Mouse (Mus musculus): ENCODE measurements around the gene Rad54l2. TPM values are rescaled to one million over a fixed set of nuclear protein-coding genes. Genes with fewer than 3 reads are reported as not detected.

Rad54l2 gene
- 4.1 and 4.2 TPM in 2 replicates for polyA plus RNA-seq (2015; fragmentation: Nextera tagmentation; extraction: Ambion mirVana)

DNA sequence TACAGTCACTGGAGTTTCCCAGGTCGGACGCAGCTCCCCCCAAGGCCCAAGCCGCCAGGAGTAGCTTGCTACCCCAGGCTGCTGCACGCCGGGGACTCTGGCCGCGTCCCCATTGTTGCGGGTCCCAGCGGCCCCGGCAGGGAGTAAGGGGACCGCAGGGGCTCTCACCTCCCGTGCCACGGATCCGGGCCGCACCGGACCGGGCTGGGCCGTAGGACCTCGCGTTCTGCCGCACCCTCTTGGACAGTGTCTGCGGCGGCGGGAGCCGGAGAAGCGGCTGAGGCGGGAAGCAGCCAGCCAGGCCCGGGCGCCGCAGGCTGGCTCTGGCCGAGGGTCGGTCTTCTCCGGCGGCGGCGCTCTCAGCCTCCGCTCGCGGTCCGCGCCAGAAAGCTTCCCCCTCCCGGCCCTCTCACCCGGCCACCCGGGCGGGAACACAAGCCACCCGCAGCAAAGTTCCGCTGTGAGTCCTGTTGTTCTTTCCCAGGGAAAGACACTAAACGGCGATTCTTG, at the start of gene Rad54l2:
TSS of gene Rad54l2 (minus strand) at position 383 of the 510 bp plus-strand sequence.
- peak within 1 kb of the TSS; percentile 83 for H3K4me2 ChIP-seq
- 0 out of 2 replicates have a peak, but pooled peaks cover 3% of the 10 kb centered on the region for H3K27me3 ChIP-seq (replicated peaks)
- under 1% methylated on average over 49 of the region's 49 CpGs for WGBS
- ATAC-seq (ENCODE audit: extremely low read depth, insufficient number of reproducible peaks, low FRiP score, low TSS enrichment), result peak; percentile 53
- peaks cover 16% of the 10 kb centered on the region for H3K4me1 ChIP-seq
- H3K4me3 ChIP-seq, result peak within 1 kb of the TSS; percentile 93
- no peaks in the 10 kb centered on the region for H3K9me3 ChIP-seq
- H3K9ac ChIP-seq, result peak within 1 kb of the TSS; percentile 98
- H3K36me3 ChIP-seq, result no peaks in the 10 kb centered on the region
- peak within 1 kb of the TSS; percentile 88 for H3K27ac ChIP-seq (replicated peaks)

DNA sequence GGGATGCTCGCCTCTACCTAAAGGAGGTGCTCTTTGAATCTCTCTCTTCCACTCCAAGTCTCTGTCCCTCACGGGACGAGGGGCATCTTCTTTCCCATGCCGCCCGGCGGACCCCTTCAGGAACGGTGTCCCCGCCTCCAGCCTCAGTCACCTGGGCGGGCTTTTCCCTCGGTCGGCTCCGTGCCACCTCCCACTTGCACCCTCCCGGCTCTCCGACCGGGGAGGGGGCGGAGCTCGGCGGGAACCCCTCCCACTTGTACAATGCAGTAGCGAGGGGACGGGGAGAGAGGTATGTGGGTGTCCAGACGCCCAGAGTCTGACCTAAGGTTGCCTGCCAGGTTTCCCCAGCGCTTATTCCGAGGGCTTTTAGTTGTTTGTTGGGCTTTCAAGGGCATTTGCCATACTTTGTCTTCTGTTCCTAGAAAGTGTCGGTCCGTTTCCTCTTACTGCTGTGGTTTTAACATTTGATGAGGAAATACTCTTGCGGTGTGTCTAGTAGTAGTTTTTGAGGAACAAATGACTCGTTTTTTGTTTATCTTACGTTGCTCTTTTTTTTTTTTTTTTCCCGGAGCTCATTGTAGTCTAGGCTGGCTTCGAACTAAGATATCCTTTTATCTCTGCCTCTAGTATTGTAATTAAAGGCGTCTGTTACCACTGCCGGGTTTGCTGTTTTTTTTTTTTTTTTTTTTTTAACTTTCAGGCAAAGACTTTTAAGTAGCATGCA, 33.5 kb upstream of the Rad54l2 start:
- Histone ChIP-seq H3K9ac (peak overlapping the region; percentile 98), H3K4me1 (peaks cover 9% of the 10 kb centered on the region), H3K27me3 (replicated peaks) (no peaks in the 10 kb centered on the region), H3K4me2 (peak overlapping the region; percentile 74), H3K9me3 (no peaks in the 10 kb centered on the region), H3K27ac (replicated peaks) (peak overlapping the region; percentile 96), H3K4me3 (peak overlapping the region; percentile 99), H3K36me3 (peaks cover 1% of the 10 kb centered on the region; the same call in 1 of the 2 replicates)
- peak; percentile 82 for ATAC-seq (ENCODE audit: extremely low read depth, insufficient number of reproducible peaks, low FRiP score, low TSS enrichment)
- WGBS, result under 1% methylated on average over 32 of the region's 32 CpGs

DNA sequence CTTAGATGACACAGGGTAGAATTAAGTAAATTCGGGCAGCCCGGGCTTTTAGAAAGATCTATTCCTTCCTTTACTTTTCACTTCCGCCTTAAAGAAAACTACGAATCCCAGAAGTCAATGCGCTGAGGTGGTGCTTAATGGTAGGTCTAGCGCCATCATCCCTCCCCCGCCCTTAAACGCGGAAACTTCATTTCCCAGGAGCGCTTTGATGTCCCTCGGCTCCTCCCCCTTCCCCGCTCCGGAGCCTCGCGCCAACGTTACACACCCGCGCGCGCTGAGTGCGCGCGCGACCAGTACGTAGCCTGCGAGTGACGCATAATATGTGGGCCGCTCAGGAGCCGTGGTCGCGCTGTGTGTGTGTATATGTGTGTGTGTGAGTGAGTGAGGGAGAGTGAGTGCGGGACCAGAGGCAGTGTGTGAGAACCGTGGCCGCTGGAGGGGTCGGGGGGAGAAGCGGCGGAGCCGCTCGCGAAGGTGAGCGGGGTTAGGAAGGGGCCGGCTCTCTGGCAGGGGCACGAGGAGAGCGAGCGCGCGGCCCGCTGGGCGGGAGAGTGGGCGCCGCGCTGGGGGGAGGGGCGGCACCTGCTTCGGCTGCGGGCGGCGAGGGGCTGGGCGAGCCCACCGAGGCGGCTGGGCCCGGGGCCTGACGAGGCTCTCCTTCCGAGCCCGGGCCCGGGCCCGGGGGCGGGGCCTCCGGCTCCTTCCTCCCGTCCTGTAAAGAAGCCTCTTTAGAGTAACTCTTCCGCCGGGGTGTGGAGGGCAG, 32.8 kb upstream of the Rad54l2 start, which contains the start of gene Dcaf1:
TSS of gene Dcaf1 (plus strand) at position 257 of the 763 bp plus-strand sequence.
- no peaks in the 10 kb centered on the region for H3K36me3 ChIP-seq
- peak within 1 kb of the TSS; percentile 96 for H3K27ac ChIP-seq (replicated peaks)
- H3K9ac ChIP-seq, result peak within 1 kb of the TSS; percentile 98
- ATAC-seq (ENCODE audit: extremely low read depth, insufficient number of reproducible peaks, low FRiP score, low TSS enrichment), result peak; percentile 93
- peak within 1 kb of the TSS; percentile 99 for H3K4me3 ChIP-seq
- WGBS, result under 1% methylated on average over 50 of the region's 71 CpGs
- no peaks in the 10 kb centered on the region for H3K27me3 ChIP-seq (replicated peaks)
- peaks cover 9% of the 10 kb centered on the region for H3K4me1 ChIP-seq
- H3K4me2 ChIP-seq, result peak within 1 kb of the TSS; percentile 74
- no peaks in the 10 kb centered on the region for H3K9me3 ChIP-seq

DNA sequence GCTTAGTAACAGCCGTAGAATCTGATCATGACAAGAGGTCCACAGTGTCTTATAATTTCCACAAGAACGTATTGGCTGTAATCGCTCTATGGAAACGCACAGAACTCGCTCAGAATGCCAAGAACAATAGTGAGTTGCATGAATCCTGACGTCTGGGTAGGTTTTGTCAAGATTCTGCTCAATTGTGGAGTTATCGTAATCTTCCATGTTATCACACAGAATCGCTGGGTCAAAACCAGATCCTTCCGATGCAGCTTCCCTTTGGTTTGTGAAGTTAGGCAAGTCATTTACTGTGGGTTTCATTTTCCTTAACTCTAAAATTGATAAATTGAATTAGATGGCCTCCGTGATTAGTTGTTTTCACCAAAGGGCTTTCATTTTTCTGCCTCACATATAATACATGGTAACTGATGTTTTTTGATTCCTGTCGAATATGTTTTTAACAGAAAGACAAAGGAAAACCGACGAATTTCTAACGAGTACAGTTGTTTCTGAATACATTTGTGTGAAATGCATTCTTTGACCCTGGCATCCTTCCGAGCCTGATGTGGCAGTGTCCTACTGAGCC, 32.1 kb upstream of the Rad54l2 start:
- Histone ChIP-seq H3K27me3 (replicated peaks) (no peaks in the 10 kb centered on the region), H3K9me3 (no peaks in the 10 kb centered on the region), H3K4me1 (peaks cover 9% of the 10 kb centered on the region), H3K27ac (replicated peaks) (peak overlapping the region; percentile 96), H3K4me3 (peak overlapping the region; percentile 99), H3K36me3 (no peaks in the 10 kb centered on the region), H3K9ac (peak overlapping the region; percentile 82), H3K4me2 (peak overlapping the region; percentile 74)
- 36% methylated on average over 15 of the region's 15 CpGs for WGBS
- ATAC-seq (ENCODE audit: extremely low read depth, insufficient number of reproducible peaks, low FRiP score, low TSS enrichment), result no peak

DNA sequence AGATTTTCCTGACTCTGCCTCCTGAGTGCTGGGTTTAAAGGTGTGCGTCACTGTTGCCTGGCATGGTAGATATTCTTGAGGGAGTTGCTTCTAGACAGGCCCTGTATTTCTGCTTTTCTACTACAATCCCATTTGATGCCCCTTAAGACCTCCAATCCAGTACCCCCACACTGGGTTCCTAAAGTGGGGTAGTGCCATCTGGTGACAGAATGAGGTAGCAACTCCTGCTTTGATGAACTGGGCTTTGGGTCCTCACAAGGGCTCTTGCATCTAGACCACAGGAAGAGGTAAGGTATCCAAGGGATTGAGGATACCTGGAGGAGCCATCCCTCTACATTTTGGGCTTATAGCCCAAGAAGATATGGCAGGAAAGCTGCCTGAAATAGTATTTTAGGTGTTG, 30.2 kb upstream of the Rad54l2 start:
- no peak overlapping the region for H3K9ac ChIP-seq
- H3K36me3 ChIP-seq, result no peaks in the 10 kb centered on the region
- H3K4me3 ChIP-seq, result no peak overlapping the region
- no peak overlapping the region for H3K4me2 ChIP-seq
- H3K4me1 ChIP-seq, result peaks cover 9% of the 10 kb centered on the region
- no peak for ATAC-seq (ENCODE audit: extremely low read depth, insufficient number of reproducible peaks, low FRiP score, low TSS enrichment)
- 82% methylated on average over 1 of the region's 1 CpGs for WGBS
- no peak overlapping the region for H3K27ac ChIP-seq (replicated peaks)
- no peaks in the 10 kb centered on the region for H3K27me3 ChIP-seq (replicated peaks)
- no peaks in the 10 kb centered on the region for H3K9me3 ChIP-seq

DNA sequence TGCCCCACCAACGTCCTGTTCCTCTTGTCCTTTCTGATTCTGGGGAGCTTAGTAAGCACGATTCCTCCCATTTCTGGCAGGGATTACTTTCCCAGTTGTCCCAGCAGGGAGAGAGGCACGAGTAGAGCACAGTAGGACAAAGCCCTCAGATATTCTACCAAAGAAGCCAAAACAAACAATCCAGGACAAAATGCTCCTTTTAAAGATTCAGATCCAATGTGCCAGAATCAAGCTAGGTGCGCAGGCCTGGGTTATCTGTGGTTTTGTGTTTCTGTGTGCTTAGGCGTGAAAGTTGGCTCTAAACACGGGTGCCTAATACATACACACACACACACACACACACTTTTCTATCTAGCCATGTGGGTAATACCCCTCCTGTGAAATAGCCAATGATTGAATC, 29.2 kb upstream of the Rad54l2 start:
- ATAC-seq (ENCODE audit: extremely low read depth, insufficient number of reproducible peaks, low FRiP score, low TSS enrichment), result no peak
- Histone ChIP-seq H3K9me3 (no peaks in the 10 kb centered on the region), H3K27ac (replicated peaks) (no peak overlapping the region), H3K27me3 (replicated peaks) (no peaks in the 10 kb centered on the region), H3K36me3 (no peaks in the 10 kb centered on the region), H3K4me3 (no peak overlapping the region), H3K4me1 (peaks cover 7% of the 10 kb centered on the region), H3K4me2 (no peak overlapping the region), H3K9ac (no peak overlapping the region)
- 60% methylated on average over 6 of the region's 6 CpGs for WGBS

DNA sequence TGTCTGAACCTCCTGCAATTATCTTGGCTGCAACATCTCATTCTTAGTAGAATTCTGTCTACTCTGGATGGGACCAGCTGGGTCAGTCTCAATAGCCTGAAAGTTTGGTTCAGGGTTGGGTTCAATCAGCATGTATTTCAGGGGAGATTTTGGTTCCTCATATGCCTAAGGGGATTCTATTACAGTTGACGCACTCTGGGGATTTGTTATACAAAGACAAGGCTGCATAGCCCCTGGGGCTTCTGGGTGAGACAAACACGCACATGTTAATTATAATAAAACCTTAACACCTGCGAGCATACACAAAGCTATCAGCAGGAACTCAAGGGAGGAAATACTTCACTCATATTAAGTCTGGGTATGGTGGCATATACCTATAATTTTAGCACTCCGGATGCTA, 17.5 kb upstream of the Rad54l2 start:
- Histone ChIP-seq H3K9me3 (peaks cover 16% of the 10 kb centered on the region; the same call in 1 of the 2 replicates), H3K27ac (replicated peaks) (no peak overlapping the region), H3K9ac (no peak overlapping the region), H3K4me2 (no peak overlapping the region), H3K4me1 (no peaks in the 10 kb centered on the region), H3K4me3 (no peak overlapping the region), H3K27me3 (replicated peaks) (no peaks in the 10 kb centered on the region), H3K36me3 (no peaks in the 10 kb centered on the region)
- 72% methylated on average over 4 of the region's 4 CpGs for WGBS
- no peak for ATAC-seq (ENCODE audit: extremely low read depth, insufficient number of reproducible peaks, low FRiP score, low TSS enrichment)

DNA sequence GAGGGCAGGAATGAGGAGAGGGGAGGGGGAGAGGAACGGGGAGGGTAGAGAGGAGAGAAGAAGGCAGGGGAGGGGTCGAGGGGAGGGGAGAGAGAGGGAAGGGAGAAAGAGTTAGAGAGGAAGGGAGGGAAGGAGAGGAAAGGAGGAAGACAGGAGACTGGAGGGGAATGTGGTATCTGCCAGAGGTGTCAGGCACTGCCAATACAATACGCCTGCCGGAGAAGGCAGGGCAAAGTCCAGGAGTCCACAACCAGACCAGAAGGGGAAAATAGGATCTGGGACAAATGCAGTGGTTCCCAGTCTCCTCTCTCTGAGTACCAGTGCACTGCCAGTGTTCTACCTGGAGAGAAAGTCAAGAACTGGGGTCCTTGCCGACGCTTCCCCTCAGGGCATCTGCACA, 1.8 kb upstream of the Rad54l2 start:
- 44% methylated on average over 6 of the region's 6 CpGs for WGBS
- Histone ChIP-seq H3K27ac (replicated peaks) (no peak overlapping the region), H3K9ac (no peak overlapping the region), H3K27me3 (replicated peaks) (0 out of 2 replicates have a peak, but pooled peaks cover 3% of the 10 kb centered on the region), H3K4me1 (peaks cover 16% of the 10 kb centered on the region), H3K9me3 (no peaks in the 10 kb centered on the region), H3K36me3 (no peaks in the 10 kb centered on the region), H3K4me3 (no peak overlapping the region), H3K4me2 (no peak overlapping the region)
- no peak for ATAC-seq (ENCODE audit: extremely low read depth, insufficient number of reproducible peaks, low FRiP score, low TSS enrichment)

DNA sequence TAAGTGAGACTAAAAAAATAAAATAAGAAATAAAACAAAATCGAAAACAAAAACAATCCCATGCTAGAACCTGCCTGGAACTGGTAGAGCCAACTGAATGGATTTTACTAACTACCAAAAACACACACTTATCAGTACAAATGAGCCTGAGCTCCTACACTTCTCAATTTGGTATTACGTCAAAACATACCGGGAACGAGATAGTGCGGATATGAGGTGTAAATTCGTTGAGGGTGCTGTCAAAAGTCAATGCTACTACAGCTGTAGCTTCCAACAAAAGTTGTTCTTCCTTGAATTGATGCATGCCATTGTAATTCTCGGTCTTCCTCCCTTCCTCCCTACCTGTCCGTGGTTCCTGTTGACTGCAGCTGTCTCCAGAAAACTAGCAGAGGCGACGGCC, 369 bp upstream of the Rad54l2 start:
- 0 out of 2 replicates have a peak, but pooled peaks cover 3% of the 10 kb centered on the region for H3K27me3 ChIP-seq (replicated peaks)
- H3K4me1 ChIP-seq, result peaks cover 16% of the 10 kb centered on the region
- 11% methylated on average over 10 of the region's 10 CpGs for WGBS
- no peaks in the 10 kb centered on the region for H3K36me3 ChIP-seq
- peak overlapping the region; percentile 88; the same call in 1 of the 2 replicates for H3K27ac ChIP-seq (replicated peaks)
- no peaks in the 10 kb centered on the region for H3K9me3 ChIP-seq
- H3K4me2 ChIP-seq, result peak overlapping the region; percentile 83
- no peak for ATAC-seq (ENCODE audit: extremely low read depth, insufficient number of reproducible peaks, low FRiP score, low TSS enrichment)
- peak overlapping the region; percentile 98 for H3K9ac ChIP-seq
- H3K4me3 ChIP-seq, result peak overlapping the region; percentile 93

DNA sequence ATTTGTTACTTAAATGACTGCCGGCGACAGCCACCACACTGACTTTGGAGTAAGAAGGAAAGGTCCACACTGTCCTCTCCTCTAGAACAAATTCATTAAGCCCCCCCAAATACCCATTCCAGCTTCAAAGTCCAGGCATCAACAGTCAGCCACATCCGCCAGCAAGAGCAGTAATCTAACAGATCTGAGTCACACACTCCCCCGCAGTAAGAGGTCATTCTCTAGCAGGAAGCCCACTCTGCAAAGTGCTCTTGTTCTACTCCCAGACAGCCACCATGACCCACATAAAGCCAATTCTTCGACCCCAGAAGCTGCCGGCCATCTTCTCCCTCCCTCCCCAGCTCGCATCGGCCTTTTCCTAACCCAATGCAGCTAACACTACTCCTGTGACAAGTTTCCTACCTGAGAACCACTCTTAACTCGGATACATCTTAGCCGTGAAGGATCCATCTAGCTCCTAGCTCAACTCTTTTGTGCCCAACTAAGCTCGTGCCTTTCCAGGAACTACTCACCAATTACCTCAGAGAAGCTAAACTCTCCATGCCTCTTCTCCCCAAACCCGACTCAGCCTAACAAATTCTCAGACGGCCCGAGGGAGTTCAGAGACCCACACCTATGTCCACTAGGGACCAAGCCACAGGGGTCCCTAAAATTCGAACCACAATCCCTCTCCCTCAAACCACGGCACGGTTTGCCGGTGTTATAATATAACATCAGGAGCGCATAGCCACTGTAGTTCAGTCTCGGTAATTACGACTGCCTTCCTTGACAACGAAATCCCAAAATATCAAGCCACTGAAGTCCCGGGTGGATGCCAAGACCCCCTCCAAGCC, 799 bp downstream of the Rad54l2 start:
- H3K4me1 ChIP-seq, result peaks cover 16% of the 10 kb centered on the region
- H3K9ac ChIP-seq, result peak overlapping the region; percentile 98
- peak overlapping the region; percentile 93 for H3K4me3 ChIP-seq
- H3K27me3 ChIP-seq (replicated peaks), result 0 out of 2 replicates have a peak, but pooled peaks cover 3% of the 10 kb centered on the region
- 4% methylated on average over 23 of the region's 23 CpGs for WGBS
- no peak for ATAC-seq (ENCODE audit: extremely low read depth, insufficient number of reproducible peaks, low FRiP score, low TSS enrichment)
- H3K27ac ChIP-seq (replicated peaks), result peak overlapping the region; percentile 88
- H3K36me3 ChIP-seq, result no peaks in the 10 kb centered on the region
- H3K4me2 ChIP-seq, result peak overlapping the region; percentile 83
- H3K9me3 ChIP-seq, result no peaks in the 10 kb centered on the region

Data from heart, embryonic 13.5 days (tissue).